In the genomic region with DNA sequence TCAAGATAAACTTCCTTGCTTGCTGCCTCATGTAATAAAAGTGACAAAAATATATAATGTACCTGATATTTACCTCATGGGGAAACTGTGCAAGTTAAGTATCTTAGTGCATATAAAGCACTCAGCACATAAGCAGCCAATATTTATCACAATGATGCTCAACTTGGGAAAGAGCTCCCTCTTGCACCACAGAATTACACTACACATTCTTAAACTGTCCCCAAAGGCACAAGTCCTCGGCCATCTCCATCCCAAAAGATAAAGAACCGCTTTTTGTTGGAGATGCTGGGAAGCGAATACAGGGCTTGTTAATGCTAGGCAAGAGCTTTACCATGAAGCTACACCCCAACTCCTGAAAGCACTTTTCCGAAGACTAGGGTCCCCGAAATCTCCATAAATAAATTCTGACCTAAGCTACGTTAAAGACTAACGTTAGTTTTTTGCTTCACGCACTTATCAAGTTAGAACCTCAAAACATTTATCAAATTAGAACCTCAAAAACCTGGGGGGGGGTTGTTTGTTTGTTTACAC, we compare ENCODE assay signal across 8 mouse cellular contexts. TPM values are rescaled to one million over a fixed set of nuclear protein-coding genes. Genes with fewer than 3 reads are reported as not detected.
A peak's percentile ranks its signal among the peaks of the same experiment; 100 is the strongest.
DNase-seq lines count a peak whose midpoint lies in the region; ATAC-seq and TF ChIP-seq lines count a peak whose summit lies in the region.

No protein-coding gene starts in this region.

- no peaks in the 10 kb centered on the region for H3K27me3 ChIP-seq in CH12.LX (replicated peaks)
- H3K27me3 ChIP-seq in embryonic facial prominence, embryonic 15.5 days, result no peaks in the 10 kb centered on the region
- no peaks in the 10 kb centered on the region for H3K27me3 ChIP-seq in midbrain, embryonic 15.5 days (replicated peaks)

- H3K9me3 ChIP-seq in CH12.LX (replicated peaks; ENCODE audit: low read length), result no peaks in the 10 kb centered on the region
- H3K9me3 ChIP-seq in embryonic facial prominence, embryonic 15.5 days (replicated peaks), result no peaks in the 10 kb centered on the region
- H3K9me3 ChIP-seq in midbrain, embryonic 15.5 days, result no peaks in the 10 kb centered on the region

- WGBS in embryonic facial prominence, embryonic 15.5 days, result 3% methylated on average over 8 of the region's 8 CpGs
- 2% methylated on average over 8 of the region's 8 CpGs for WGBS in midbrain, embryonic 15.5 days

- no peak for DNase-seq in gastrocnemius, adult 2 months
- no peak for DNase-seq in gastrocnemius, postnatal 25 days
- peak; percentile 50 for DNase-seq in CH12.LX (ENCODE audit: extremely low read depth)
- peak; percentile 73 for DNase-seq in induced T-regulatory cell, adult 2 months (ENCODE audit: low read depth)
- DNase-seq in left cerebral cortex, postnatal 36 days (ENCODE audit: low spot score in 2 of 2), result no peak

- peak overlapping the region; percentile 97 for H3K4me3 ChIP-seq in gastrocnemius, adult 2 months
- peak overlapping the region; percentile 80 to 94 (median 91) for H3K4me3 ChIP-seq in CH12.LX (replicated peaks in 1 of 3; ENCODE audit: low read depth in 2 of 3, low read length in 2 of 3, poor library complexity in 1 of 3)
- peak overlapping the region; percentile 97 for H3K4me3 ChIP-seq in embryonic facial prominence, embryonic 15.5 days (replicated peaks)
- peak overlapping the region; percentile 88 for H3K4me3 ChIP-seq in midbrain, embryonic 15.5 days

- TF ChIP-seq EP300 in CH12.LX (IDR thresholded peaks at IDR 0.05; ENCODE audit: low read length), result no peak

- TF ChIP-seq RAD21 in CH12.LX (IDR thresholded peaks at IDR 0.05; ENCODE audit: low read depth, low read length), result peak; percentile 21

- intact Hi-C loops in gastrocnemius, adult 2 months (cut with DNase I), result no loop called here
- intact Hi-C loops in left cerebral cortex, postnatal 36 days (cut with DNase I), result no loop called here

- H3K36me3 ChIP-seq in CH12.LX (replicated peaks in 1 of 2; ENCODE audit: control insufficient read depth in 1 of 2, insufficient read depth in 1 of 2, low read length in 1 of 2), result peaks cover 8 to 34% of the 10 kb centered on the region in 2 experiments
- H3K36me3 ChIP-seq in embryonic facial prominence, embryonic 15.5 days, result peaks cover 13% of the 10 kb centered on the region; the same call in 1 of the 2 replicates
- H3K36me3 ChIP-seq in midbrain, embryonic 15.5 days (replicated peaks), result peaks cover 3% of the 10 kb centered on the region; the same call in 1 of the 2 replicates

- TF ChIP-seq POLR2A in CH12.LX (IDR thresholded peaks at IDR 0.05; ENCODE audit: low read depth, low read length), result no peak

- dilution Hi-C loops in CH12.LX (cut with MboI; ENCODE audit: extremely low pct_ligation_motif_present, extremely low pct_unique_long_range_greater_than_20kb, low sequenced_read_pairs), result no loop called here

- H3K9ac ChIP-seq in CH12.LX (ENCODE audit: insufficient read depth, low read depth), result peak overlapping the region; percentile 83
- peak overlapping the region; percentile 100 for H3K9ac ChIP-seq in embryonic facial prominence, embryonic 15.5 days
- peak overlapping the region; percentile 95 for H3K9ac ChIP-seq in midbrain, embryonic 15.5 days

- H3K4me1 ChIP-seq in CH12.LX (ENCODE audit: control insufficient read depth in 1 of 2, insufficient read depth in 2 of 2), result peaks cover 2 to 15% of the 10 kb centered on the region in 2 experiments; a peak in 3 of 4 replicates
- peaks cover 28% of the 10 kb centered on the region for H3K4me1 ChIP-seq in embryonic facial prominence, embryonic 15.5 days
- H3K4me1 ChIP-seq in midbrain, embryonic 15.5 days, result peaks cover 37% of the 10 kb centered on the region

- TF ChIP-seq CTCF in gastrocnemius, adult 2 months (IDR thresholded peaks at IDR 0.05), result peak; percentile 29
- peak; percentile 8 to 67; a peak in 2 of 4 replicates for TF ChIP-seq CTCF in CH12.LX (conservative IDR thresholded peaks at IDR 0.05 in 1 of 2, IDR thresholded peaks at IDR 0.05 in 1 of 2; ENCODE audit: low read depth in 2 of 2, low read length in 2 of 2)

- H3K27ac ChIP-seq in gastrocnemius, adult 2 months, result peak overlapping the region; percentile 98
- H3K27ac ChIP-seq in CH12.LX (ENCODE audit: insufficient read depth, low read depth), result no peak overlapping the region
- peak overlapping the region; percentile 98 for H3K27ac ChIP-seq in embryonic facial prominence, embryonic 15.5 days (replicated peaks)
- H3K27ac ChIP-seq in midbrain, embryonic 15.5 days, result peak overlapping the region; percentile 95; the same call in 1 of the 2 replicates

- peaks cover 66% of the 10 kb centered on the region for H3K79me2 ChIP-seq in CH12.LX (replicated peaks; ENCODE audit: control insufficient read depth, extremely low read depth, insufficient read depth, poor library complexity, severe bottlenecking)

- in situ Hi-C loops in CH12.LX (cut with MboI; ENCODE audit: low pct_ligation_motif_present, low pct_unique_long_range_greater_than_20kb, low sequenced_read_pairs), result no loop called here

- no peak for ATAC-seq in embryonic facial prominence, embryonic 15.5 days (ENCODE audit: insufficient number of reproducible peaks, low FRiP score, low TSS enrichment, low read depth)
- no peak for ATAC-seq in midbrain, embryonic 15.5 days (replicated peaks)
- ATAC-seq in monocyte, adult 5-6 weeks (replicated peaks; ENCODE audit: insufficient number of reproducible peaks, low FRiP score, low TSS enrichment, poor library complexity, severe bottlenecking), result no peak

- peak overlapping the region; percentile 63 for H3K4me2 ChIP-seq in CH12.LX (ENCODE audit: insufficient read depth, low read depth, poor library complexity, severe bottlenecking)
- peak overlapping the region; percentile 73 for H3K4me2 ChIP-seq in embryonic facial prominence, embryonic 15.5 days (replicated peaks)
- H3K4me2 ChIP-seq in midbrain, embryonic 15.5 days, result peak overlapping the region; percentile 80

TF ChIP-seq in CH12.LX, 34 proteins besides CTCF, POLR2A, EP300 and RAD21 (continues in another document):
- no peak for TF ChIP-seq USF1 (IDR thresholded peaks at IDR 0.05; ENCODE audit: low read depth, low read length)
- 0 out of 2 replicates have a peak, but pooled peaks have one; percentile 23 for TF ChIP-seq MYC (IDR thresholded peaks at IDR 0.05; ENCODE audit: low read depth, low read length)
- TF ChIP-seq RCOR1 (conservative IDR thresholded peaks at IDR 0.05; ENCODE audit: low read depth, low read length), result no peak
- TF ChIP-seq GABPA (IDR thresholded peaks at IDR 0.05; ENCODE audit: insufficient replicate concordance, low read depth, low read length), result no peak

RNA-seq across cellular contexts. Expression of gene Uqcrh, which starts 0.7 kb away (rescaled TPM):
- 100 to 1,000 TPM; 765 to 991 TPM for total RNA-seq in gastrocnemius, adult 2 months (2021)
- total RNA-seq in gastrocnemius, postnatal 25 days (2021), result 1,000 to 10,000 TPM in 1 of 2 experiments, 100 to 1,000 TPM in 1; 981 to 1,020 TPM
- total RNA-seq in CH12.LX (2012; rRNA removed) (293 and 362 TPM in 2 replicates), CH12.LX (2014; rRNA removed) (601 and 717 TPM in 2 replicates)
- polyA plus RNA-seq in CH12.LX (2012; ENCODE audit: insufficient read length, low read depth), result 264 and 297 TPM in 2 replicates
- polyA plus RNA-seq in embryonic facial prominence, embryonic 15.5 days (2015; fragmentation: Nextera tagmentation; extraction: Ambion mirVana), result 472 and 502 TPM in 2 replicates
- 406 and 430 TPM in 2 replicates for polyA plus RNA-seq in midbrain, embryonic 15.5 days (2015; fragmentation: Nextera tagmentation; extraction: Ambion mirVana)
- total RNA-seq in left cerebral cortex, postnatal 36 days (2021), result 100 to 1,000 TPM; 411 to 431 TPM
- 438 to 562 TPM (median 516 TPM) in 3 replicates for total RNA-seq in monocyte, adult 5-6 weeks (2017)

RNA-seq across cellular contexts. Expression of gene Lrrc41, which starts 0.9 kb away (rescaled TPM):
- total RNA-seq in gastrocnemius, adult 2 months (2021), result 10 to 100 TPM; 21.2 to 22.1 TPM
- 10 to 100 TPM; 17.8 to 20.3 TPM for total RNA-seq in gastrocnemius, postnatal 25 days (2021)
- 49.0 and 51.8 TPM in 2 replicates for total RNA-seq in CH12.LX (2012; rRNA removed)
- total RNA-seq in CH12.LX (2014; rRNA removed), result 50.0 and 60.8 TPM in 2 replicates
- polyA plus RNA-seq in CH12.LX (2012; ENCODE audit: insufficient read length, low read depth), result 43.0 and 48.8 TPM in 2 replicates
- polyA plus RNA-seq in embryonic facial prominence, embryonic 15.5 days (2015; fragmentation: Nextera tagmentation; extraction: Ambion mirVana), result 79.5 and 81.6 TPM in 2 replicates
- 74.4 and 74.5 TPM in 2 replicates for polyA plus RNA-seq in midbrain, embryonic 15.5 days (2015; fragmentation: Nextera tagmentation; extraction: Ambion mirVana)
- total RNA-seq in left cerebral cortex, postnatal 36 days (2021), result 10 to 100 TPM; 42.3 to 43.7 TPM
- 5.2 to 13.2 TPM (median 8.6 TPM) in 3 replicates for total RNA-seq in monocyte, adult 5-6 weeks (2017)

RNA-seq across cellular contexts. Expression of gene Nsun4, which starts 20.5 kb away (rescaled TPM):
- 10 to 100 TPM; 12.3 to 16.9 TPM for total RNA-seq in gastrocnemius, adult 2 months (2021)
- 10 to 100 TPM; 15.3 to 16.7 TPM for total RNA-seq in gastrocnemius, postnatal 25 days (2021)
- total RNA-seq in CH12.LX (2012; rRNA removed) (19.9 and 20.5 TPM in 2 replicates), CH12.LX (2014; rRNA removed) (32.0 and 32.8 TPM in 2 replicates)
- 18.6 and 20.5 TPM in 2 replicates for polyA plus RNA-seq in CH12.LX (2012; ENCODE audit: insufficient read length, low read depth)
- polyA plus RNA-seq in embryonic facial prominence, embryonic 15.5 days (2015; fragmentation: Nextera tagmentation; extraction: Ambion mirVana), result 15.9 and 17.9 TPM in 2 replicates
- polyA plus RNA-seq in midbrain, embryonic 15.5 days (2015; fragmentation: Nextera tagmentation; extraction: Ambion mirVana), result 12.3 and 13.5 TPM in 2 replicates
- total RNA-seq in left cerebral cortex, postnatal 36 days (2021), result 10 to 100 TPM in 1 of 2 experiments, 1 to 10 TPM in 1; 9.0 to 11.0 TPM
- 19.5 to 41.1 TPM (median 19.5 TPM) in 3 replicates for total RNA-seq in monocyte, adult 5-6 weeks (2017)

RNA-seq across cellular contexts. Expression of gene Rad54l, which starts 49.3 kb away (rescaled TPM):
- total RNA-seq in gastrocnemius, adult 2 months (2021), result under 1 TPM; 0.23 to 0.36 TPM
- under 1 TPM; 0.36 to 0.91 TPM for total RNA-seq in gastrocnemius, postnatal 25 days (2021)
- total RNA-seq in CH12.LX (2012; rRNA removed) (28.8 and 34.5 TPM in 2 replicates), CH12.LX (2014; rRNA removed) (21.6 and 22.8 TPM in 2 replicates)
- 48.5 and 53.3 TPM in 2 replicates for polyA plus RNA-seq in CH12.LX (2012; ENCODE audit: insufficient read length, low read depth)
- 21.8 and 23.6 TPM in 2 replicates for polyA plus RNA-seq in embryonic facial prominence, embryonic 15.5 days (2015; fragmentation: Nextera tagmentation; extraction: Ambion mirVana)
- polyA plus RNA-seq in midbrain, embryonic 15.5 days (2015; fragmentation: Nextera tagmentation; extraction: Ambion mirVana), result 7.9 and 9.3 TPM in 2 replicates
- under 1 TPM; 0.43 to 0.74 TPM for total RNA-seq in left cerebral cortex, postnatal 36 days (2021)
- total RNA-seq in monocyte, adult 5-6 weeks (2017), result 1.1 to 2.1 TPM (median 1.2 TPM) in 3 replicates

RNA-seq across cellular contexts. Expression of gene Pomgnt1, which starts 49.4 kb away (rescaled TPM):
- total RNA-seq in gastrocnemius, adult 2 months (2021), result 10 to 100 TPM; 47.9 to 50.7 TPM
- 10 to 100 TPM; 48.1 to 48.2 TPM for total RNA-seq in gastrocnemius, postnatal 25 days (2021)
- total RNA-seq in CH12.LX (2012; rRNA removed), result 33.0 and 52.2 TPM in 2 replicates
- 39.9 and 40.7 TPM in 2 replicates for total RNA-seq in CH12.LX (2014; rRNA removed)
- polyA plus RNA-seq in CH12.LX (2012; ENCODE audit: insufficient read length, low read depth), result 40.2 and 42.8 TPM in 2 replicates
- 61.5 and 65.2 TPM in 2 replicates for polyA plus RNA-seq in embryonic facial prominence, embryonic 15.5 days (2015; fragmentation: Nextera tagmentation; extraction: Ambion mirVana)
- 70.5 and 72.4 TPM in 2 replicates for polyA plus RNA-seq in midbrain, embryonic 15.5 days (2015; fragmentation: Nextera tagmentation; extraction: Ambion mirVana)
- total RNA-seq in left cerebral cortex, postnatal 36 days (2021), result 10 to 100 TPM; 80.5 to 84.2 TPM
- total RNA-seq in monocyte, adult 5-6 weeks (2017), result 10.0 to 24.0 TPM (median 12.7 TPM) in 3 replicates

Comparison
In these comparisons a context has a peak if more than half of its experiments do, and no peak if none do; other contexts are left out.
1. DNase-seq: peak in CH12.LX (single experiment) and induced T-regulatory cell, adult 2 months (single experiment); none in gastrocnemius, adult 2 months (single experiment), gastrocnemius, postnatal 25 days (single experiment) and left cerebral cortex, postnatal 36 days (0 of 2).
2. Peak in every context shown above with its lines, with median percentiles within 50 percentile points of each other: H3K4me3 ChIP-seq, H3K4me2 ChIP-seq and H3K9ac ChIP-seq.